ENCODE assay signal across 17 mouse cellular contexts in genomic region chr9:56975199-56975598, GRCm38 (mm10).
"Had no signal": no experiment of that assay in that cellular context is flagged by ENCODE, and none has a peak within 500 bp of the region (broad histone marks: within the 10 kb centered on the region; RNA-seq: fewer than 3 reads in every experiment).

No protein-coding gene starts in this region.

- H3K27ac ChIP-seq: layer of hippocampus, adult 2 months; left cerebral cortex, adult 2 months; liver, embryonic 13.5 days; midbrain, embryonic 10.5 days; midbrain, embryonic 13.5 days; neural tube, embryonic 13.5 days; stomach, embryonic 15.5 days had no signal

- DNase-seq: kidney, adult 9 months; kidney, postnatal 14 days; kidney, postnatal 4 days; layer of hippocampus, adult 9-11 months; liver, embryonic 13.5 days; lung, adult 2 months; lung, postnatal 14 days; lung, postnatal 4 days; thymus, postnatal 25 days had no signal

- H3K9ac ChIP-seq: liver, embryonic 13.5 days; midbrain, embryonic 13.5 days; neural tube, embryonic 13.5 days; stomach, embryonic 15.5 days had no signal

- H3K27me3 ChIP-seq: liver, embryonic 13.5 days; midbrain, embryonic 13.5 days; neural tube, embryonic 13.5 days; stomach, embryonic 15.5 days had no signal

- H3K4me1 ChIP-seq: midbrain, embryonic 10.5 days; midbrain, embryonic 13.5 days; neural tube, embryonic 13.5 days; stomach, embryonic 15.5 days had no signal

- H3K4me3 ChIP-seq: layer of hippocampus, adult 2 months; left cerebral cortex, adult 2 months; liver, embryonic 13.5 days; midbrain, embryonic 10.5 days; midbrain, embryonic 13.5 days; myocyte; neural tube, embryonic 13.5 days; stomach, embryonic 15.5 days had no signal

- H3K9me3 ChIP-seq: liver, embryonic 13.5 days; midbrain, embryonic 10.5 days; midbrain, embryonic 13.5 days; neural tube, embryonic 13.5 days; stomach, embryonic 15.5 days had no signal

- H3K4me2 ChIP-seq: liver, embryonic 13.5 days; midbrain, embryonic 13.5 days; neural tube, embryonic 13.5 days; stomach, embryonic 15.5 days had no signal

- ATAC-seq: midbrain, embryonic 13.5 days; midbrain, embryonic 16.5 days had no signal
